Mouse (Mus musculus) bone marrow macrophage, adult 2 months (primary cell): ENCODE data around the gene Cpm.

ENCODE experiments used
- CTCF ChIP-seq: IDR thresholded peaks from 2 replicates; pipeline ENCODE4 v1.5.1; 2012; ENCODE audit warnings: low read depth, mild to moderate bottlenecking, low read length, moderate library complexity
- POLR2A ChIP-seq: IDR thresholded peaks from 2 replicates; pipeline ENCODE4 v1.6.1; 2012; ENCODE audit warnings: mild to moderate bottlenecking, low read depth, low read length, borderline replicate concordance

DNA sequence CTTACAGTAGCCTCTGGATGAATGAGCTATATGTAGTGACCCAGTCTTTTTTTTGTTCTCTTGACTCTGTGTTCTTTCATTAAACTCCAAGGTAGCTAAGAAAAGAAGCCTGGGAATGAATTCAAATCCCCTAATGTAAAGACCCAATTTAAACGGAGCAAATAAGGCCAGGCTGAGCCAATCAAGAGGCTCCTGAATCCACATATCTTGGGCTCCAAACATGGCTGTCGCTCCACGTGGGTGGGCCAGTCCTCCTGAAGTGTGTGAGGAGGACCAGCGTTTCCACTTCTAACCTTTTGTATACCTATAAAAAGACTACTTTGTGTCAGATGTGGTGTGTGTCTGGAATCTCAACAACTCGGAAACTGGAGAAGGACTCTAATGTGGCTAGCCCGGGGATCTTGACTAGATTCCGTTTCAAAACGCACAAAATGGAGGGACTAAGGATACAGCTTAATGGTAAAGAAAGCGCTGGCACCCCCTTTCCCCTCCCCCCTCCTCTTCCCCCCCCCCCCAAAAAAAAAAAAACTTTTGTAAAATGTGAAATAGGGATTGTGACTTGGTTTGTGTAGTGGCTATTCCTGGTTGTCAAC is 98.3 kb downstream of the Cpm start:
- TF ChIP-seq CTCF (no peak), POLR2A (no peak)
